Mouse (Mus musculus): Measurements from ENCODE around the gene Brca1.

- TF ChIP-seq CTCF (IDR thresholded peaks at IDR 0.05; ENCODE audit: control insufficient read depth, insufficient read depth, low read length) (no peak), POLR2A (IDR thresholded peaks at IDR 0.05; ENCODE audit: borderline replicate concordance, control insufficient read depth, low read depth, low read length) (no peak)
These were observed 44.7 kb downstream of the Brca1 start for GRCm38 (mm10) chr11:101507090-101507489.
